ENCODE assay signal across 8 mouse cellular contexts in the genomic region with DNA sequence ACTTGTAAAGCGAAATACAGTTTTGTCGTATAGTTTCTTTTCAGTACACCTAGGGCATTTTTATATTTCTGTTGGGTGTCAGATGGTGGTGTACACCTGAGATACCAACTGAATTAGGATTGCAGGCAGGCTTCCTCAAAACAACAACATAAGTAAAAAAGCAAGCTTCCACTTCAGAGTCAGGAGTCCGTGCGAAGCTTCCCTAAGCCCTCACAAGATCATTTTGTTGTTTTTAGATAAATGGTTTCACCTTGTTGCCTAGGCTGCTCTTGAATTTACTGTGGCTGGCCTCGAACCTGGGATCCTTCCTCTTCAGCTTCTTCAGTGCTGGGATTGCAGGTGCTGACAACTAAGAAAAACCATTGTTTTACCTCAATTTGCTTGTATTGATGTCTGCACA. TPM values are rescaled to one million over a fixed set of nuclear protein-coding genes. Genes with fewer than 3 reads are reported as not detected.
DNase-seq lines count a peak whose midpoint lies in the region; ATAC-seq lines count a peak whose summit lies in the region.

No protein-coding gene starts in this region.

- WGBS in kidney, embryonic 16.5 days: 20% methylated on average over 5 of the region's 5 CpGs
- WGBS in hindbrain, embryonic 11.5 days: 46% methylated on average over 5 of the region's 5 CpGs
- 48% methylated on average over 5 of the region's 5 CpGs for WGBS in midbrain, embryonic 16.5 days

- H3K27ac ChIP-seq in kidney, embryonic 16.5 days (ENCODE audit: low read length): no peak overlapping the region
- no peak overlapping the region for H3K27ac ChIP-seq in hindbrain, embryonic 11.5 days (ENCODE audit: low read depth, low read length)
- H3K27ac ChIP-seq in midbrain, embryonic 16.5 days (ENCODE audit: low read length): no peak overlapping the region; the same call in 1 of the 2 replicates

- no peaks in the 10 kb centered on the region for H3K9me3 ChIP-seq in kidney, embryonic 16.5 days (ENCODE audit: low read length)
- H3K9me3 ChIP-seq in hindbrain, embryonic 11.5 days (ENCODE audit: control insufficient read depth, low read length): no peaks in the 10 kb centered on the region
- no peaks in the 10 kb centered on the region for H3K9me3 ChIP-seq in midbrain, embryonic 16.5 days (replicated peaks; ENCODE audit: control insufficient read depth, low read length, poor library complexity, severe bottlenecking)

- no peak for DNase-seq in kidney, postnatal 14 days
- DNase-seq in Muller cell, postnatal 12 days (ENCODE audit: inconsistent ontology term): peak; percentile 6
- DNase-seq in hindbrain, embryonic 11.5 days (ENCODE audit: low spot score): peak; percentile 16
- DNase-seq in adrenal gland, adult 2 months: no peak
- DNase-seq in natural killer cell, adult 2 months (ENCODE audit: low spot score in 2 of 2): no peak

- H3K27me3 ChIP-seq in kidney, embryonic 16.5 days (ENCODE audit: insufficient read depth, low read length): no peaks in the 10 kb centered on the region
- H3K27me3 ChIP-seq in hindbrain, embryonic 11.5 days (ENCODE audit: control insufficient read depth, insufficient read depth, low read length): no peaks in the 10 kb centered on the region
- H3K27me3 ChIP-seq in midbrain, embryonic 16.5 days (ENCODE audit: control insufficient read depth, insufficient read depth, low read depth, low read length): no peaks in the 10 kb centered on the region

- peak overlapping the region; percentile 100 for H3K9ac ChIP-seq in kidney, embryonic 16.5 days (replicated peaks; ENCODE audit: low read length)
- peak overlapping the region; percentile 99 for H3K9ac ChIP-seq in hindbrain, embryonic 11.5 days (ENCODE audit: low read depth, low read length)
- H3K9ac ChIP-seq in midbrain, embryonic 16.5 days (ENCODE audit: low read depth, low read length): peak overlapping the region; percentile 92

- peak overlapping the region; percentile 99 for H3K4me3 ChIP-seq in kidney, embryonic 16.5 days (ENCODE audit: low read length)
- H3K4me3 ChIP-seq in hindbrain, embryonic 11.5 days (ENCODE audit: low read depth, low read length): peak overlapping the region; percentile 99
- peak overlapping the region; percentile 81 for H3K4me3 ChIP-seq in midbrain, embryonic 16.5 days (ENCODE audit: low read depth, low read length)

- ATAC-seq in kidney, embryonic 16.5 days (ENCODE audit: low FRiP score, low TSS enrichment): no peak
- ATAC-seq in hindbrain, embryonic 11.5 days (ENCODE audit: low FRiP score): no peak
- ATAC-seq in midbrain, embryonic 16.5 days: no peak
- ATAC-seq in megakaryocyte progenitor cell, adult 5-6 weeks (replicated peaks; ENCODE audit: poor library complexity): no peak

- H3K4me2 ChIP-seq in kidney, embryonic 16.5 days (replicated peaks; ENCODE audit: low read depth, low read length): peak overlapping the region; percentile 85
- H3K4me2 ChIP-seq in hindbrain, embryonic 11.5 days (replicated peaks; ENCODE audit: low read depth, low read length): peak overlapping the region; percentile 74
- H3K4me2 ChIP-seq in midbrain, embryonic 16.5 days (ENCODE audit: low read length): peak overlapping the region; percentile 77

- no peaks in the 10 kb centered on the region for H3K36me3 ChIP-seq in kidney, embryonic 16.5 days (ENCODE audit: insufficient read depth, low read length)
- no peaks in the 10 kb centered on the region for H3K36me3 ChIP-seq in hindbrain, embryonic 11.5 days (ENCODE audit: control insufficient read depth, insufficient read depth, low read length)
- no peaks in the 10 kb centered on the region for H3K36me3 ChIP-seq in midbrain, embryonic 16.5 days (ENCODE audit: control insufficient read depth, insufficient read depth, low read length)

- peaks cover 20% of the 10 kb centered on the region for H3K4me1 ChIP-seq in kidney, embryonic 16.5 days (ENCODE audit: insufficient read depth, low read length)
- H3K4me1 ChIP-seq in hindbrain, embryonic 11.5 days (replicated peaks; ENCODE audit: control insufficient read depth, insufficient read depth, low read length): peaks cover 7% of the 10 kb centered on the region; the same call in 1 of the 2 replicates
- H3K4me1 ChIP-seq in midbrain, embryonic 16.5 days (ENCODE audit: control insufficient read depth, insufficient read depth, low read length): peaks cover 37% of the 10 kb centered on the region

RNA-seq across cellular contexts. Expression of a gene that starts 1.2 kb away (rescaled TPM):
- polyA plus RNA-seq in kidney, embryonic 16.5 days (2015; fragmentation: Nextera tagmentation; extraction: Ambion mirVana): 30.6 and 35.8 TPM in 2 replicates
- polyA plus RNA-seq in hindbrain, embryonic 11.5 days (2014; fragmentation: Nextera tagmentation; extraction: Ambion mirVana): 48.3 and 60.9 TPM in 2 replicates
- polyA plus RNA-seq in midbrain, embryonic 16.5 days (2015; fragmentation: Nextera tagmentation; extraction: Ambion mirVana): 32.6 and 39.6 TPM in 2 replicates
- total RNA-seq in megakaryocyte progenitor cell, adult 5-6 weeks (2015): 139 and 161 TPM in 2 replicates
- 113 and 160 TPM in 2 replicates for total RNA-seq in megakaryocyte progenitor cell, adult 5-6 weeks (2017)
- total RNA-seq in adrenal gland, adult 2 months (2021): 10 to 100 TPM; 49.1 to 75.8 TPM
- polyA plus RNA-seq in adrenal gland, adult 2 months (2012; rRNA removed): 23.3 and 25.9 TPM in 2 replicates

RNA-seq across cellular contexts. Expression of a gene that starts 56.9 kb away (rescaled TPM):
- polyA plus RNA-seq in kidney, embryonic 16.5 days (2015; fragmentation: Nextera tagmentation; extraction: Ambion mirVana): 1.4 and 1.7 TPM in 2 replicates
- polyA plus RNA-seq in hindbrain, embryonic 11.5 days (2014; fragmentation: Nextera tagmentation; extraction: Ambion mirVana): 3.3 and 3.9 TPM in 2 replicates
- 4.7 and 5.4 TPM in 2 replicates for polyA plus RNA-seq in midbrain, embryonic 16.5 days (2015; fragmentation: Nextera tagmentation; extraction: Ambion mirVana)
- 0.77 and 1.4 TPM in 2 replicates for total RNA-seq in megakaryocyte progenitor cell, adult 5-6 weeks (2015)
- 0.87 and 1.7 TPM in 2 replicates for total RNA-seq in megakaryocyte progenitor cell, adult 5-6 weeks (2017)
- total RNA-seq in adrenal gland, adult 2 months (2021): 1 to 10 TPM in 1 of 2 experiments, under 1 TPM in 1; 0.86 to 1.3 TPM
- 0.27 and 0.47 TPM in 2 replicates for polyA plus RNA-seq in adrenal gland, adult 2 months (2012; rRNA removed)

RNA-seq across cellular contexts. Expression of a gene that starts 57.2 kb away (rescaled TPM):
- 9.3 and 11.6 TPM in 2 replicates for polyA plus RNA-seq in kidney, embryonic 16.5 days (2015; fragmentation: Nextera tagmentation; extraction: Ambion mirVana)
- polyA plus RNA-seq in hindbrain, embryonic 11.5 days (2014; fragmentation: Nextera tagmentation; extraction: Ambion mirVana): 9.2 and 9.7 TPM in 2 replicates
- 29.1 and 32.2 TPM in 2 replicates for polyA plus RNA-seq in midbrain, embryonic 16.5 days (2015; fragmentation: Nextera tagmentation; extraction: Ambion mirVana)
- total RNA-seq in megakaryocyte progenitor cell, adult 5-6 weeks (2015): 11.1 and 11.5 TPM in 2 replicates
- 8.4 and 11.4 TPM in 2 replicates for total RNA-seq in megakaryocyte progenitor cell, adult 5-6 weeks (2017)
- total RNA-seq in adrenal gland, adult 2 months (2021): 10 to 100 TPM in 1 of 2 experiments, 1 to 10 TPM in 1; 9.7 to 13.4 TPM
- polyA plus RNA-seq in adrenal gland, adult 2 months (2012; rRNA removed): 8.7 and 9.4 TPM in 2 replicates

Comparison
In these comparisons a context has a peak if more than half of its experiments do, and no peak if none do; other contexts are left out.
1. DNase-seq: peak in Muller cell, postnatal 12 days (single experiment) and hindbrain, embryonic 11.5 days (single experiment); none in kidney, postnatal 14 days (single experiment), adrenal gland, adult 2 months (single experiment) and natural killer cell, adult 2 months (0 of 2).
2. Peak in every context shown above with its lines, with median percentiles within 50 percentile points of each other: H3K4me2 ChIP-seq, H3K4me3 ChIP-seq and H3K9ac ChIP-seq.